8 mouse cellular contexts compared by ENCODE assay signal in genomic region chr14:74709054-74709453, GRCm38 (mm10). TPM values are rescaled to one million over a fixed set of nuclear protein-coding genes. Genes with fewer than 3 reads are reported as not detected.
DNase-seq lines count a peak whose midpoint lies in the region; ATAC-seq and TF ChIP-seq lines count a peak whose summit lies in the region.

No protein-coding gene starts in this region.

- TF ChIP-seq CTCF in heart, adult 2 months (IDR thresholded peaks at IDR 0.05) = peak; percentile 83
- TF ChIP-seq CTCF in spleen, adult 2 months (IDR thresholded peaks at IDR 0.05; ENCODE audit: extremely low read depth, insufficient read depth, insufficient read length, insufficient replicate concordance) = no peak

- H3K4me1 ChIP-seq in heart, adult 2 months (ENCODE audit: control insufficient read depth, insufficient read depth, low read length) = no peaks in the 10 kb centered on the region
- H3K4me1 ChIP-seq in heart, embryonic 12.5 days (replicated peaks) = no peaks in the 10 kb centered on the region
- peaks cover 1% of the 10 kb centered on the region; the same call in 1 of the 2 replicates for H3K4me1 ChIP-seq in spleen, adult 2 months (ENCODE audit: control insufficient read depth, insufficient read depth, insufficient read length)

- no peak overlapping the region for H3K9ac ChIP-seq in heart, adult 2 months (ENCODE audit: low read depth, low read length)
- no peak overlapping the region for H3K9ac ChIP-seq in heart, embryonic 12.5 days

- no peak for TF ChIP-seq POLR2A in heart, adult 2 months (IDR thresholded peaks at IDR 0.05; ENCODE audit: insufficient read depth, low read depth, low read length)
- no peak for TF ChIP-seq POLR2A in spleen, adult 2 months (IDR thresholded peaks at IDR 0.05; ENCODE audit: low read depth, low read length)

- no peak for ATAC-seq in heart, embryonic 12.5 days (ENCODE audit: insufficient number of reproducible peaks, low FRiP score)

- no peak for TF ChIP-seq EP300 in heart, adult 2 months (IDR thresholded peaks at IDR 0.05; ENCODE audit: insufficient read depth, low read depth, low read length)

- intact Hi-C loops in heart, adult 2 months (cut with DNase I) = loop anchor here (2.0 to 5.0 kb wide), 4 partner anchors 66 to 1007 kb away; no protein-coding TSS in a partner anchor

- H3K79me2 ChIP-seq in heart, adult 2 months (replicated peaks; ENCODE audit: control insufficient read depth, insufficient read depth, low read length) = no peaks in the 10 kb centered on the region

- H3K27ac ChIP-seq in heart, adult 2 months = no peak overlapping the region
- no peak overlapping the region for H3K27ac ChIP-seq in heart, embryonic 12.5 days (ENCODE audit: poor library complexity, severe bottlenecking)
- no peak overlapping the region for H3K27ac ChIP-seq in spleen, adult 2 months (ENCODE audit: insufficient read depth, low read length)

- no peak overlapping the region for H3K4me3 ChIP-seq in heart, adult 2 months
- H3K4me3 ChIP-seq in heart, embryonic 12.5 days = no peak overlapping the region
- H3K4me3 ChIP-seq in spleen, adult 2 months (ENCODE audit: extremely low read depth, insufficient read depth, insufficient read length) = no peak overlapping the region

- no peak overlapping the region for H3K4me2 ChIP-seq in heart, embryonic 12.5 days

- H3K27me3 ChIP-seq in heart, adult 2 months (ENCODE audit: control insufficient read depth, insufficient read depth, low read length) = no peaks in the 10 kb centered on the region
- 0 out of 2 replicates have a peak, but pooled peaks cover 3% of the 10 kb centered on the region for H3K27me3 ChIP-seq in heart, embryonic 12.5 days (replicated peaks)
- no peaks in the 10 kb centered on the region for H3K27me3 ChIP-seq in spleen, adult 2 months (ENCODE audit: control insufficient read depth, insufficient read depth, low read length)

- no peak for DNase-seq in heart, adult 2 months
- DNase-seq in spleen, adult 2 months (ENCODE audit: low read depth in 1 of 2, low spot score in 2 of 2) = peak; percentile 11 to 14
- no peak for DNase-seq in spleen, adult 12 weeks (ENCODE audit: low spot score)
- peak; percentile 79 for DNase-seq in embryo, embryonic 10 days (ENCODE audit: low spot score)
- DNase-seq in layer of hippocampus, adult 9-10 months (ENCODE audit: low spot score) = peak; percentile 35
- DNase-seq in retina, postnatal 1 day = peak; percentile 63
- no peak for DNase-seq in cerebellum, postnatal 36 days

- 12% methylated on average over 3 of the region's 3 CpGs for WGBS in heart, adult 2 months
- 19% methylated on average over 3 of the region's 3 CpGs for WGBS in heart, embryonic 12.5 days
- 9% methylated on average over 3 of the region's 3 CpGs for WGBS in spleen, adult 2 months

- H3K9me3 ChIP-seq in heart, embryonic 12.5 days (replicated peaks) = no peaks in the 10 kb centered on the region

- H3K36me3 ChIP-seq in heart, adult 2 months (ENCODE audit: control insufficient read depth, insufficient read depth, low read length) = no peaks in the 10 kb centered on the region
- H3K36me3 ChIP-seq in heart, embryonic 12.5 days = no peaks in the 10 kb centered on the region
- H3K36me3 ChIP-seq in spleen, adult 2 months (ENCODE audit: control insufficient read depth, insufficient read depth, low read length) = no peaks in the 10 kb centered on the region

RNA-seq across cellular contexts. Expression of gene Esd, which starts 23.0 kb away (rescaled TPM):
- total RNA-seq in heart, adult 2 months (2021) = 100 to 1,000 TPM; 113 to 123 TPM
- polyA plus RNA-seq in heart, adult 2 months (2012; rRNA removed) = 56.8 and 93.4 TPM in 2 replicates
- polyA plus RNA-seq in heart, embryonic 12.5 days (2016; fragmentation: Nextera tagmentation; extraction: Ambion mirVana) = 275 and 278 TPM in 2 replicates
- polyA plus RNA-seq in spleen, adult 2 months (2012; rRNA removed) = 16.9 and 18.7 TPM in 2 replicates

Comparison
In these comparisons a context has a peak if more than half of its experiments do, and no peak if none do; other contexts are left out.
1. DNase-seq: peak in spleen, adult 2 months (2 of 2), embryo, embryonic 10 days (single experiment), layer of hippocampus, adult 9-10 months (single experiment) and retina, postnatal 1 day (single experiment); none in heart, adult 2 months (0 of 2), spleen, adult 12 weeks (single experiment) and cerebellum, postnatal 36 days (0 of 2).